Mouse (Mus musculus): ENCODE results near the gene Tifa. TPM values are rescaled to one million over a fixed set of nuclear protein-coding genes. Genes with fewer than 3 reads are reported as not detected.

The Tifa gene
- polyA plus RNA-seq, 1 experiment from 2014 or later: 5.3 TPM

- DNase-seq (ENCODE audit: low spot score) (no peak), ATAC-seq (ENCODE audit: low FRiP score) (no peak)
- no peaks in the 10 kb centered on the region for H3K27me3 ChIP-seq (ENCODE audit: control insufficient read depth, insufficient read depth, low read length)
- no peak overlapping the region for H3K9ac ChIP-seq
- no peak overlapping the region for H3K27ac ChIP-seq
- no peak overlapping the region for H3K4me2 ChIP-seq (replicated peaks)
- H3K9me3 ChIP-seq (ENCODE audit: control insufficient read depth, low read length): no peaks in the 10 kb centered on the region
- H3K4me3 ChIP-seq (replicated peaks; ENCODE audit: low read length): no peak overlapping the region
- no peaks in the 10 kb centered on the region for H3K36me3 ChIP-seq (replicated peaks; ENCODE audit: control insufficient read depth, insufficient read depth)
- 39% methylated on average over 2 of the region's 2 CpGs for WGBS
- H3K4me1 ChIP-seq (replicated peaks; ENCODE audit: control insufficient read depth, insufficient read depth, low read length): no peaks in the 10 kb centered on the region
Measured at GRCm38 (mm10) chr3:127864242-127864641, 74.6 kb downstream of the Tifa start.

GRCm38 (mm10) chr3:127868046-127868758, 78.6 kb downstream of the Tifa start:
- Histone ChIP-seq H3K4me1 (replicated peaks; ENCODE audit: control insufficient read depth, insufficient read depth, low read length) (no peaks in the 10 kb centered on the region), H3K36me3 (replicated peaks; ENCODE audit: control insufficient read depth, insufficient read depth) (no peaks in the 10 kb centered on the region), H3K27ac (peak overlapping the region; percentile 38; the same call in 1 of the 2 replicates), H3K4me3 (replicated peaks; ENCODE audit: low read length) (no peak overlapping the region), H3K9ac (no peak overlapping the region), H3K27me3 (ENCODE audit: control insufficient read depth, insufficient read depth, low read length) (no peaks in the 10 kb centered on the region), H3K9me3 (ENCODE audit: control insufficient read depth, low read length) (no peaks in the 10 kb centered on the region), H3K4me2 (replicated peaks) (no peak overlapping the region)
- ATAC-seq (ENCODE audit: low FRiP score) (no peak), DNase-seq (ENCODE audit: low spot score) (no peak)
- WGBS: 45% methylated on average over 9 of the region's 9 CpGs

- Histone ChIP-seq H3K4me2 (replicated peaks) (no peak overlapping the region), H3K9ac (no peak overlapping the region), H3K9me3 (ENCODE audit: control insufficient read depth, low read length) (no peaks in the 10 kb centered on the region), H3K27ac (no peak overlapping the region), H3K36me3 (replicated peaks; ENCODE audit: control insufficient read depth, insufficient read depth) (no peaks in the 10 kb centered on the region), H3K27me3 (ENCODE audit: control insufficient read depth, insufficient read depth, low read length) (no peaks in the 10 kb centered on the region), H3K4me3 (replicated peaks; ENCODE audit: low read length) (no peak overlapping the region), H3K4me1 (replicated peaks; ENCODE audit: control insufficient read depth, insufficient read depth, low read length) (no peaks in the 10 kb centered on the region)
- 38% methylated on average over 5 of the region's 5 CpGs for WGBS
- DNase-seq (ENCODE audit: low spot score): no peak
- ATAC-seq (ENCODE audit: low FRiP score): peak; percentile 69; the same call in 1 of the 2 replicates
Measured at GRCm38 (mm10) chr3:127868880-127869279, 79.3 kb downstream of the Tifa start.

- Histone ChIP-seq H3K4me3 (replicated peaks; ENCODE audit: low read length) (no peak overlapping the region), H3K9me3 (ENCODE audit: control insufficient read depth, low read length) (no peaks in the 10 kb centered on the region), H3K27ac (no peak overlapping the region), H3K4me1 (replicated peaks; ENCODE audit: control insufficient read depth, insufficient read depth, low read length) (no peaks in the 10 kb centered on the region), H3K27me3 (ENCODE audit: control insufficient read depth, insufficient read depth, low read length) (no peaks in the 10 kb centered on the region), H3K36me3 (replicated peaks; ENCODE audit: control insufficient read depth, insufficient read depth) (no peaks in the 10 kb centered on the region), H3K9ac (no peak overlapping the region), H3K4me2 (replicated peaks) (no peak overlapping the region)
- WGBS: 87% methylated on average over 9 of the region's 9 CpGs
- DNase-seq (ENCODE audit: low spot score): no peak
- ATAC-seq (ENCODE audit: low FRiP score): no peak
Measured at GRCm38 (mm10) chr3:127871575-127871974, 82.0 kb downstream of the Tifa start.

GRCm38 (mm10) chr3:127874254-127874883, 84.8 kb downstream of the Tifa start:
- ATAC-seq (ENCODE audit: low FRiP score) (peak; percentile 93), DNase-seq (ENCODE audit: low spot score) (peak; percentile 53)
- no peaks in the 10 kb centered on the region for H3K27me3 ChIP-seq (ENCODE audit: control insufficient read depth, insufficient read depth, low read length)
- no peaks in the 10 kb centered on the region for H3K4me1 ChIP-seq (replicated peaks; ENCODE audit: control insufficient read depth, insufficient read depth, low read length)
- H3K27ac ChIP-seq: 0 out of 2 replicates have a peak overlapping the region, but pooled peaks have one; percentile 35
- no peak overlapping the region for H3K4me2 ChIP-seq (replicated peaks)
- 29% methylated on average over 4 of the region's 4 CpGs for WGBS
- no peaks in the 10 kb centered on the region for H3K36me3 ChIP-seq (replicated peaks; ENCODE audit: control insufficient read depth, insufficient read depth)
- no peak overlapping the region for H3K9ac ChIP-seq
- H3K9me3 ChIP-seq (ENCODE audit: control insufficient read depth, low read length): no peaks in the 10 kb centered on the region
- H3K4me3 ChIP-seq (replicated peaks; ENCODE audit: low read length): no peak overlapping the region

- H3K9ac ChIP-seq: no peak overlapping the region
- no peaks in the 10 kb centered on the region for H3K36me3 ChIP-seq (replicated peaks; ENCODE audit: control insufficient read depth, insufficient read depth)
- H3K27ac ChIP-seq: 0 out of 2 replicates have a peak overlapping the region, but pooled peaks have one; percentile 35
- WGBS: 62% methylated on average over 7 of the region's 7 CpGs
- no peak for ATAC-seq (ENCODE audit: low FRiP score)
- no peaks in the 10 kb centered on the region for H3K9me3 ChIP-seq (ENCODE audit: control insufficient read depth, low read length)
- DNase-seq (ENCODE audit: low spot score): no peak
- H3K4me1 ChIP-seq (replicated peaks; ENCODE audit: control insufficient read depth, insufficient read depth, low read length): no peaks in the 10 kb centered on the region
- H3K27me3 ChIP-seq (ENCODE audit: control insufficient read depth, insufficient read depth, low read length): no peaks in the 10 kb centered on the region
- no peak overlapping the region for H3K4me2 ChIP-seq (replicated peaks)
- no peak overlapping the region for H3K4me3 ChIP-seq (replicated peaks; ENCODE audit: low read length)
Measured at GRCm38 (mm10) chr3:127875059-127875458, 85.5 kb downstream of the Tifa start.

- no peak overlapping the region for H3K27ac ChIP-seq
- no peak overlapping the region for H3K9ac ChIP-seq
- no peaks in the 10 kb centered on the region for H3K36me3 ChIP-seq (replicated peaks; ENCODE audit: control insufficient read depth, insufficient read depth)
- no peaks in the 10 kb centered on the region for H3K27me3 ChIP-seq (ENCODE audit: control insufficient read depth, insufficient read depth, low read length)
- DNase-seq (ENCODE audit: low spot score) (no peak), ATAC-seq (ENCODE audit: low FRiP score) (no peak)
- H3K9me3 ChIP-seq (ENCODE audit: control insufficient read depth, low read length): no peaks in the 10 kb centered on the region
- no peaks in the 10 kb centered on the region for H3K4me1 ChIP-seq (replicated peaks; ENCODE audit: control insufficient read depth, insufficient read depth, low read length)
- WGBS: 86% methylated on average over 2 of the region's 2 CpGs
- H3K4me2 ChIP-seq (replicated peaks): no peak overlapping the region
- H3K4me3 ChIP-seq (replicated peaks; ENCODE audit: low read length): no peak overlapping the region
Measured at GRCm38 (mm10) chr3:127875509-127875908, 85.9 kb downstream of the Tifa start.

DNA sequence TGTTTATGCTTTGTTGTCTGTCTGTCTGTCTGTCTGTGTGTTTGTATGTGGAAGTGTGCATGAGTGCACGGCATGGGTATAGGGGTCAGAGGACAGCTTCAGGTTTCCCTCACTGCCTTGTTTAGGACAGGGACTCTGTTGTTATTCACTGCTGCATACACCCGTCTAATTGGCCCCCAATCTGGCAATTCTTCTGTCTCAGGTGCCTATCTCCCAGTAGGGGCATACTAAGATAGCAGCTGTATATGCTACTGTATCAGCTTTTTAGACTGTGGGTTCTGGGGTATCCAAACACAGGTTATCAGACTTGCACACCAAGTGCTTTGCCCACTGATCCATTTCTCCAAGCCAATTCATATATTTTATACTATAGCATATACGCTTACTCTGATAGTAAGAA, 90.4 kb downstream of the Tifa start:
- Histone ChIP-seq H3K9me3 (ENCODE audit: control insufficient read depth, low read length) (no peaks in the 10 kb centered on the region), H3K27me3 (ENCODE audit: control insufficient read depth, insufficient read depth, low read length) (no peaks in the 10 kb centered on the region), H3K4me1 (replicated peaks; ENCODE audit: control insufficient read depth, insufficient read depth, low read length) (no peaks in the 10 kb centered on the region), H3K4me2 (replicated peaks) (no peak overlapping the region), H3K9ac (no peak overlapping the region), H3K36me3 (replicated peaks; ENCODE audit: control insufficient read depth, insufficient read depth) (no peaks in the 10 kb centered on the region), H3K27ac (no peak overlapping the region), H3K4me3 (replicated peaks; ENCODE audit: low read length) (no peak overlapping the region)
- 84% methylated on average over 3 of the region's 3 CpGs for WGBS
- DNase-seq (ENCODE audit: low spot score) (no peak), ATAC-seq (ENCODE audit: low FRiP score) (no peak)

DNA sequence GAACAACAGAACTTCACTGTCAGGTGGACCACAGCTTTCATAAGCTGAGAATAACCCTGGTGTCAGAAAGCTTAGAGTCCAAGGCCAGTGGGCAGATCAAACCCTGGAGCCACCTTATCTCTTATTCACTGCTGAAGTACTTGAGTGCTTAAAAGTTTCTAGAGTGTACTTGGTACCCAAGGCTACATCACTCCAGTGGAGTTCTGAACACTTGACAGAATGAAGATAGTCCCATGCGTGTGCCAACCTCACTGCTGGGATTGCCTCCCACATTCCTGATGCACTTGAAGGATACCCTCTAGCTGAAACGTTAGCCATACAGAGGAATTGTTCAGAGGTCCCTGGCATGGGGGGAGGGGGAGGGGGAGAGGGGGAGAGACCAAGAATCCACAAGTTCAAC, 92.1 kb downstream of the Tifa start:
- no peak for DNase-seq (ENCODE audit: low spot score)
- no peak overlapping the region for H3K4me3 ChIP-seq (replicated peaks; ENCODE audit: low read length)
- H3K27me3 ChIP-seq (ENCODE audit: control insufficient read depth, insufficient read depth, low read length): no peaks in the 10 kb centered on the region
- no peak overlapping the region for H3K27ac ChIP-seq
- no peak for ATAC-seq (ENCODE audit: low FRiP score)
- 63% methylated on average over 2 of the region's 2 CpGs for WGBS
- H3K4me1 ChIP-seq (replicated peaks; ENCODE audit: control insufficient read depth, insufficient read depth, low read length): no peaks in the 10 kb centered on the region
- no peaks in the 10 kb centered on the region for H3K36me3 ChIP-seq (replicated peaks; ENCODE audit: control insufficient read depth, insufficient read depth)
- H3K9ac ChIP-seq: no peak overlapping the region
- H3K4me2 ChIP-seq (replicated peaks): no peak overlapping the region
- no peaks in the 10 kb centered on the region for H3K9me3 ChIP-seq (ENCODE audit: control insufficient read depth, low read length)

Data from hindbrain, embryonic 14.5 days (tissue).